Mouse (Mus musculus) olfactory bulb, adult 2 months (tissue): ENCODE results near the gene St5. TPM values are rescaled to one million over a fixed set of nuclear protein-coding genes. Genes with fewer than 3 reads are reported as not detected.

Experiments
- H3K27ac ChIP-seq: fragments of 200-500 bp; 2 replicates; pipeline ENCODE4 v1.5.1; 2012; ENCODE audit warnings: low read depth, low read length; ENCODE audit not compliant: insufficient read depth
- H3K4me1 ChIP-seq: fragments of 200-500 bp; 2 replicates; pipeline ENCODE4 v1.6.1; 2012; ENCODE audit warnings: low read length; ENCODE audit not compliant: control insufficient read depth, insufficient read depth
- H3K4me3 ChIP-seq: fragments of 200-500 bp; 2 replicates; pipeline ENCODE4 v1.5.1; 2012; ENCODE audit warnings: mild to moderate bottlenecking, low read depth, low read length, moderate library complexity; ENCODE audit not compliant: insufficient read depth
- CTCF ChIP-seq: fragments of 200-500 bp; IDR thresholded peaks from 2 replicates; pipeline ENCODE4 v1.5.1; 2012; ENCODE audit warnings: low read depth, mild to moderate bottlenecking, low read length, moderate library complexity; ENCODE audit not compliant: insufficient read depth
- POLR2A ChIP-seq: fragments of 200-500 bp; IDR thresholded peaks from 2 replicates; pipeline ENCODE4 v1.6.1; 2012; ENCODE audit warnings: mild to moderate bottlenecking, low read depth, low read length, moderate library complexity; ENCODE audit not compliant: insufficient read depth
- WGBS: fragments of 180-500 bp; shearing (Covaris S2); methylation state at CpG from one replicate; pipeline ENCODE4 v1.1.7; 2018; 5-methylcytosine and 5-hydroxymethylcytosine counted together
- polyA plus RNA-seq: library from polyadenylated mRNA; stranded (reverse); fragments of >200 nt; gene quantifications from 2 replicates; pipeline ENCODE4 v1.2.4, GENCODE M21; 2012; ENCODE audit warnings: low replicate concordance; ENCODE audit not compliant: missing spikeins, insufficient read depth, insufficient read length

St5 gene
- polyA plus RNA-seq, 1 experiment, result not detected

DNA sequence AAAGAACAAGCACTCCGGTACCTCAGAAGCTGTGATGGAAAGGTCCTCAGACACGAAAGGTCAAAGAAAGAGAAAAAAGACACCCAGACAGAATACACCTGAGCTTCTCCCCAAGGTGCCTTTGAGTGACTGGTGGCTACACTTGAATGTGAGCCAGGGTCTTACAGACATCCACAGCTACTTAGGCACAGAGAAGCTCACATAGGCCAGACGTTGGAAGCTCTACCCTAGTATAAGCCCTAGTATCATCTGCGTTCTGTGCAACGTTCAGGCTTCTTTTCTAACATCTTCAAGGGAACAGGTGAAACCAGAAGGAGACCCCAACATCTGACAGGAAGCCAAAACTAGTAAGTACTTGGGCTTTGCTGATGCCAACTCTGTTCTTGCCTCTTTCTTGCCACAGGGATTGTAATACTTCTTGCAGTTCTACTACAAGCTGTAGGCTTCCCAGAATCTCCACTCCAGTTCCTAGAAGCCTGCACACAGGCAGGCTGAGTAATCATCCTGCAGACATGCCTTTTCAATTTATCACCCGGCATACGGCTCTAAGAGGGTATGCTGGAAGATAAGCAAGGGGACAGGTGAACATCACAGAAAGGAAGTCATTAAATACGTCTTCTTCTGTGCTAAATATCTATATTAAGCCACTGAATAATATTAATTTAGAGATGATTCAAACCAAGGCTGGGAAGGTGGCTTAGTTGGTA is 67.2 kb downstream of the St5 start:
- WGBS, result 86% methylated on average over 8 of the region's 8 CpGs

GRCm38 (mm10) chr7:109633404-109634085 is 69.9 kb downstream of the St5 start:
- 93% methylated on average over 15 of the region's 15 CpGs for WGBS
- Histone ChIP-seq H3K4me3 (no peak overlapping the region), H3K27ac (no peak overlapping the region), H3K4me1 (no peaks in the 10 kb centered on the region)
- no peak for TF ChIP-seq POLR2A

More for the DNA sequence above, 67.2 kb downstream of the St5 start:
- Histone ChIP-seq H3K4me1 (no peaks in the 10 kb centered on the region), H3K4me3 (no peak overlapping the region), H3K27ac (no peak overlapping the region)
- TF ChIP-seq POLR2A (no peak), CTCF (no peak)

DNA sequence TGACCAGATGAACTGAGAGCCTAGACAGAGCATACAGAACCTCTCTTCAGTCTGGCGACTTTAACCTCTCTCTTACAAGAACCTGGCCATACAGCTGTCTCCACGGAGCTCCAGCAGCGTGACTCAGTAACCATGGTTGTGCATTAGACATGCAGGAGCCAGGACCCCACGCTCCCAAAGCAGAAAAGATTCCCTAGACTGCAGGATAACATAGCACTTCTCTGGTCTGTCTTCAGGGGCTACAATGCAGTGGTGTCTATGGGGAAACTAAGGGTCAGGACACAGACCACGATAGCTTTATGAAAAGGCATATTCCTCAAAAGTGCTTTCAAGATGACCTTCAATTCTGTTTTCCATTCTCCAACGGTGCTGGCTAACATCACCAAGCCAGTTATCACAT is 72.1 kb downstream of the St5 start:
- no peak overlapping the region for H3K4me3 ChIP-seq
- 75% methylated on average over 6 of the region's 6 CpGs for WGBS
- no peak for TF ChIP-seq POLR2A
- TF ChIP-seq CTCF, result no peak
- no peaks in the 10 kb centered on the region for H3K4me1 ChIP-seq
- H3K27ac ChIP-seq, result no peak overlapping the region

DNA sequence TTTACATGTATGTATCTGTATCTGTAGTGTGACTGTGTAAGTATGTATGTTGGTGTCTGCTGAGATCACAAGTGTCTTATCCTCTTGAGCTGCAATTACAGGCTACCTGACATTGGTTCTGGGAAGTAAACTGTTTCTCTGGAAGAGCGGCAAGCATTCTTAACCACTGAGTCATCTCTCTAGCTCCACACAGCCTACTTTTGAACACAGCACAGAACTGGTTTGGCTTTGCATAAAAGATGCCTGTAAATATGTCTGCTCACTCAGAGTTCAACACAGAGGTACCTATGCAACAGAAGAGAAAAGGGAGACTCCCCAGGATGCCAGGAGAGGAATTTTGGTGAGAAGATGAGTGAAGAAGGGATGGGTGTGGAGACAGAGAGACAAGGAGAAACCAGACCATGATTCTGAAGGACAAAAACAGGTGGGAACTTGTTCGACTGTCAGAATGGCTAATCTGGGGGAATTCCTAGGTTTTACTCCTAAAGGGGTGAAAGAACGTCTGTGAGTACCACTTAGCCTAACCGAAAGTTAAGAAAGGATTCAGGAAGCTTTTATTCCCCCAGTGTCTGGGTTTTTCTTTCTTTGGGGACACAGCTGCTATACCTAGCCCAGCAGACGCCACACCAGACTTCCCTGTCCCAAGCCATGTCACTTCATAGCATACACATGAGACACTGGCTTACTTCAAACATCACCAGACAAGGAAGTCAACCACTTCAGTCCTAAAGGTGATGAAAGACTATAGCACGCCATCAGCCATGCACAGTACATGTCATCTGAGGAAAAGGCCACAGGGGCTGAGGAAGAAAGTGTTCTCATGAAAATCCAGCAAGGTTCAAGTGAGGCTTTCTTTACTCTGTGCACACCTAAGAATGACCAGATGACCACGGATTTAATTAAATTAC is 73.3 kb downstream of the St5 start:
- no peaks in the 10 kb centered on the region for H3K4me1 ChIP-seq
- no peak overlapping the region for H3K27ac ChIP-seq
- no peak overlapping the region for H3K4me3 ChIP-seq
- 78% methylated on average over 7 of the region's 7 CpGs for WGBS
- no peak for TF ChIP-seq CTCF
- no peak for TF ChIP-seq POLR2A

DNA sequence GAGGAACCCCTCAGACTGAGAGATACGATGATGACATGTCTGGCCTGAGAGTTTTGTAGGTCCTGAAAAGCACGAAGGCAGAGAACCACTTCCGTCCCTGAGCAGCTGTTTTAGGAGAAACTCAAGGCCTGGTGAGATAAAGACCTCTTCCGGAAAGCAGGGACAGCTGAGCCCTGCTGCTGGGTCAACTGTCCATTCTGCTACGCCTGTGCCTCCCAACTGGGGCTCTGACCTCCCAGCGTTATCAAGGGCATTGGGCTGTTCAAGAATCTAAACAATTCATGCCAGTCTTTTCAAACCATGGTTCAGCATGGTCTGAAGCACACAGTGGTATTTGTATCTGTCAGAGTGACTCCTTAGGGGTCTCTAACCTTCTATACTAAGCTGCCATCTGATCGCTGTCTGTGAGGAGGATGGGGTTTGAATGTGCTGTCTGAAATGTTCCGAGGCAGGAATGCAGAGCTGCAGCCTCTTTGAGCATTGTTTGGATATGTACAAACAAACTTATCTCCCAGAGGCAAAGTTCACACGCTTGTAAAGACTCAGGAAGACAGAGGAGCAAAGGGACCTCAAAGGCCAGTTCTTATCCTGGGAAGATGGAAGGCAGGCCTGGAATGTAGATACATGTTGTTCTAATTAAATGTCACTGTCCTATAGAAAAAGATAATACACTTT is 74.3 kb downstream of the St5 start:
- H3K4me1 ChIP-seq, result no peaks in the 10 kb centered on the region
- H3K27ac ChIP-seq, result no peak overlapping the region
- H3K4me3 ChIP-seq, result no peak overlapping the region
- WGBS, result 81% methylated on average over 9 of the region's 9 CpGs
- TF ChIP-seq POLR2A (no peak), CTCF (no peak)

DNA sequence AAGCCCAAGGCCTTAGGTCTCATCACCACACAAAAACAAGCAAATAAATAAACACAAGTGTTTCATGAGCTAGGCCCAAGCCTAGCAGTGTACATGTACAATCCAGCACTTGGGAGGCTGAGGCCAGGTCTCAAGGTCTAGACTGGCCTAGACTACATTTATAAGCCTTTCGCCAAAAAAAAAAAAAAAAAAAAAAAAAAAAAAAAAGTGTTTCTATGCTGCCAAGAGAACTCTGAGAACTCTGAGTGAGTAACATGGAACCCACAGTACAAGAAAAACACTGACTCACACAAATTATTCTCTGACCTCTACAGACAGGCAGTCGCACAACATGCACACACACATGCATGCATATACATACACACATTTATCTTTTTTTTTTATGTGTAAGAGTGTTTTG is 75.6 kb downstream of the St5 start:
- WGBS, result 80% methylated on average over 2 of the region's 2 CpGs
- Histone ChIP-seq H3K4me1 (no peaks in the 10 kb centered on the region), H3K27ac (no peak overlapping the region), H3K4me3 (no peak overlapping the region)
- TF ChIP-seq POLR2A, result no peak
- TF ChIP-seq CTCF, result no peak

DNA sequence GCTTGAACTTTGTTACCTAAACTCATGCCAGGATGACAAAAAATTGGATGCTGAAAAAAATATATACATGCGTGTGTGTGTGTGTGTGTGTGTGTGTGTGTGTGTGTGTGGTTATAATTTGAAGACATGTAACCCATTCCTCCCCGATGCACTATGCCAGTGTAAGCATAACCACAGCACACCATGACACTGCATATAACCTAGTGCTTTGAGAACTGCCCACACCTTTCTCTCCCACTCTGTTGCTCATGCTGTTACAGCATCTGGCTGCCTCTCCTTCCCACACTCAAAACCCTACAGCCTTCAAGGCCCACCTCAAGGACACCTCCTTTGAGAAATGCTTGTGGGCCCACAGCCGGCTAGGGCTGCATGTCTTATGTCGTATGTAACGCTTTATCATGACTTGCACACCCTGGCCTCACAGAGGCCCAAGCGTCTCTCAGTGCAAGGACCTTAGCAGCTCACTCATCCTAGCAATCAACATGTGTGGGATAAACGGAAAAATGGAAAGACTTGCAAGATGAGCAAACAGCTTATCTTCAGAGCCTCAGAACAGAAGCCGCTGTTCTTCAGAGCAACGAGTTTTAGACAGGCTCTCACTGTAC is 81.1 kb downstream of the St5 start:
- Histone ChIP-seq H3K4me3 (no peak overlapping the region), H3K4me1 (no peaks in the 10 kb centered on the region), H3K27ac (no peak overlapping the region)
- WGBS, result 93% methylated on average over 9 of the region's 9 CpGs
- TF ChIP-seq CTCF, result no peak
- no peak for TF ChIP-seq POLR2A

DNA sequence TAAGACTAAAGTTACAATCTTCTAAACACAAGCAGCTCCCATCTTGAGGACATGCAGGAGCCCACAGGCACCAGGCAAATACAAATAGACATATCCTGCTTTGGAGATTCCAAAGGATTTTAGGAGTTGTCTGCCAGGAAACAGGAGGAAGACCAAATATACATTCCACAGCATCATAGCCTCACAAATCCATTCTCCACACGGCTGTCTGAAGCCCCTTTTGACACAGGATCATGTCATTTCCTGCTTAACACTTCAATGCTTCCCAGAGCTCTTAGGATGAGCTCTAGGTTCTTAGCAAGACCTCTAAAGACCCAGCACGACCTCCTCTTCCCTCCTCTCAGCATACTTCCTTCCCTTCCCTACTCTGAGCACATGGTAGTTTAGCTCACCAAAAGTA is 82.4 kb downstream of the St5 start:
- H3K4me3 ChIP-seq, result no peak overlapping the region
- peaks cover 9% of the 10 kb centered on the region for H3K4me1 ChIP-seq
- H3K27ac ChIP-seq, result no peak overlapping the region
- WGBS, result 64% methylated on average over 2 of the region's 2 CpGs
- TF ChIP-seq CTCF, result no peak
- TF ChIP-seq POLR2A, result no peak

DNA sequence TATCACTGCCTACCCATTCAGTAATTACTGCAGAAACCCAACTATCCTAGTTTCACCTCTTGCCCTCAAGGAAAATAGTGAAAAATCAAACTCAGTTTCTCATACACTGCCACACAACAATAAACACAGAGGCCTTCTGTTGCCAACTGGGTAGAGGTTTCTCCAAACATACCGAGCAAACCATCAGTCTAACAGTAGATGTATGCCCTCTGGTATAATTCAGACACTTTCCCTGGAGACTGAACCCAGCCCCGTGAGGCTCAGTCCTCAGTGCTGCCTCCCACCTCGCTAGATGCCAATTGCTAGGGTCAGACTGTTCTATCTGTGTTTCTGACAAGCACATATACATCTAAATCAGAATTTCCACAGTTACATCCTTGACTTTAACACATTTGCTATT is 83.1 kb downstream of the St5 start:
- Histone ChIP-seq H3K4me3 (no peak overlapping the region), H3K4me1 (peaks cover 9% of the 10 kb centered on the region), H3K27ac (no peak overlapping the region)
- 73% methylated on average over 3 of the region's 3 CpGs for WGBS
- TF ChIP-seq POLR2A (no peak), CTCF (no peak)
